Mouse (Mus musculus) forebrain, embryonic 15.5 days (tissue): Measurements from ENCODE around the gene Usb1. TPM values are rescaled to one million over a fixed set of nuclear protein-coding genes. Genes with fewer than 3 reads are reported as not detected.

Source experiments
- ATAC-seq: fragments of 200-750 bp; cut with Nextera tagmentation; replicated peaks from 2 replicates; pipeline ENCODE4 v1.8.0; 2017; ENCODE audit warnings: mild to moderate bottlenecking, moderate TSS enrichment, moderate library complexity
- H3K27ac ChIP-seq: fragments of 300-500 bp; sonication (generic); replicated peaks from 2 replicates; pipeline ENCODE4 v1.5.1; 2015; ENCODE audit warnings: mild to moderate bottlenecking, inconsistent platforms
- H3K27me3 ChIP-seq: fragments of 300-500 bp; sonication (generic); 2 replicates; pipeline ENCODE4 v1.6.1; 2015; ENCODE audit warnings: inconsistent platforms
- H3K36me3 ChIP-seq: fragments of 300-500 bp; sonication (generic); 2 replicates; pipeline ENCODE4 v1.6.1; 2015; ENCODE audit warnings: mild to moderate bottlenecking, inconsistent platforms
- H3K4me1 ChIP-seq: fragments of 300-500 bp; sonication (generic); 2 replicates; pipeline ENCODE4 v1.6.1; 2015; ENCODE audit warnings: inconsistent platforms
- H3K4me2 ChIP-seq: fragments of 300-500 bp; sonication (generic); replicated peaks from 2 replicates; pipeline ENCODE4 v1.6.1; 2015; ENCODE audit warnings: mild to moderate bottlenecking, inconsistent platforms
- H3K4me3 ChIP-seq: fragments of 300-500 bp; sonication (generic); 2 replicates; pipeline ENCODE4 v1.5.1; 2015; ENCODE audit warnings: mild to moderate bottlenecking, inconsistent platforms
- H3K9ac ChIP-seq: fragments of 300-500 bp; sonication (generic); replicated peaks from 2 replicates; pipeline ENCODE4 v1.6.1; 2015; ENCODE audit warnings: mild to moderate bottlenecking, inconsistent platforms
- H3K9me3 ChIP-seq: fragments of 300-500 bp; sonication (generic); 2 replicates; pipeline ENCODE4 v1.6.1; 2016; ENCODE audit warnings: inconsistent platforms
- WGBS: fragments of 180-500 bp; shearing (Covaris S2); methylation state at CpG from one replicate; pipeline ENCODE4 v1.1.7; 2015; ENCODE audit warnings: mixed read lengths; 5-methylcytosine and 5-hydroxymethylcytosine counted together
- polyA plus RNA-seq: library from polyadenylated mRNA; unstranded; fragments of >200 nt; fragmentation: Nextera tagmentation; extraction: Ambion mirVana; gene quantifications from 2 replicates; pipeline ENCODE4 v1.2.1, GENCODE M21; 2015

The Usb1 gene
- polyA plus RNA-seq, 1 experiment from 2014 or later: 45.9 TPM

- no peak overlapping the region for H3K4me3 ChIP-seq
- no peaks in the 10 kb centered on the region for H3K27me3 ChIP-seq
- no peak overlapping the region for H3K27ac ChIP-seq
- no peak overlapping the region for H3K4me2 ChIP-seq
- H3K9ac ChIP-seq: no peak overlapping the region
- WGBS: 54% methylated on average over 7 of the region's 7 CpGs
- ATAC-seq: no peak; the same call in 1 of the 2 replicates
- H3K36me3 ChIP-seq: no peaks in the 10 kb centered on the region
- peaks cover 25% of the 10 kb centered on the region for H3K4me1 ChIP-seq
- H3K9me3 ChIP-seq: no peaks in the 10 kb centered on the region
These were observed 28.3 kb downstream of the Usb1 start for GRCm38 (mm10) chr8:95360181-95361015.

GRCm38 (mm10) chr8:95361016-95361341, 28.9 kb downstream of the Usb1 start:
- 82% methylated on average over 3 of the region's 3 CpGs for WGBS
- Histone ChIP-seq H3K27ac (no peak overlapping the region), H3K9me3 (no peaks in the 10 kb centered on the region), H3K27me3 (no peaks in the 10 kb centered on the region), H3K4me1 (peaks cover 24% of the 10 kb centered on the region), H3K36me3 (no peaks in the 10 kb centered on the region), H3K4me2 (no peak overlapping the region), H3K9ac (no peak overlapping the region), H3K4me3 (no peak overlapping the region)
- ATAC-seq: no peak

GRCm38 (mm10) chr8:95362272-95362671, 30.2 kb downstream of the Usb1 start:
- ATAC-seq: no peak
- no peak overlapping the region for H3K4me2 ChIP-seq
- peaks cover 18% of the 10 kb centered on the region for H3K4me1 ChIP-seq

GRCm38 (mm10) chr8:95363849-95364248, 31.8 kb downstream of the Usb1 start:
- Histone ChIP-seq H3K4me1 (peaks cover 16% of the 10 kb centered on the region), H3K4me3 (no peak overlapping the region), H3K27me3 (no peaks in the 10 kb centered on the region), H3K9ac (no peak overlapping the region), H3K36me3 (0 out of 2 replicates have a peak, but pooled peaks cover 8% of the 10 kb centered on the region), H3K4me2 (no peak overlapping the region), H3K27ac (no peak overlapping the region), H3K9me3 (no peaks in the 10 kb centered on the region)
- ATAC-seq: no peak
- 100% methylated on average over 2 of the region's 2 CpGs for WGBS

More at GRCm38 (mm10) chr8:95362272-95362671, 30.2 kb downstream of the Usb1 start:
- H3K4me3 ChIP-seq: no peak overlapping the region
- H3K9ac ChIP-seq: no peak overlapping the region
- H3K36me3 ChIP-seq: no peaks in the 10 kb centered on the region
- 72% methylated on average over 6 of the region's 6 CpGs for WGBS
- H3K27me3 ChIP-seq: no peaks in the 10 kb centered on the region
- no peaks in the 10 kb centered on the region for H3K9me3 ChIP-seq
- no peak overlapping the region for H3K27ac ChIP-seq

GRCm38 (mm10) chr8:95369581-95370326, 37.7 kb downstream of the Usb1 start:
- H3K4me1 ChIP-seq: no peaks in the 10 kb centered on the region
- H3K27me3 ChIP-seq: no peaks in the 10 kb centered on the region
- H3K36me3 ChIP-seq: peaks cover 18% of the 10 kb centered on the region; the same call in 1 of the 2 replicates
- 0 out of 2 replicates have a peak, but pooled peaks have one; percentile 9 for ATAC-seq
- no peak overlapping the region for H3K9ac ChIP-seq
- H3K27ac ChIP-seq: no peak overlapping the region
- H3K4me2 ChIP-seq: no peak overlapping the region
- 57% methylated on average over 20 of the region's 20 CpGs for WGBS
- H3K9me3 ChIP-seq: no peaks in the 10 kb centered on the region
- H3K4me3 ChIP-seq: no peak overlapping the region

- Histone ChIP-seq H3K27me3 (no peaks in the 10 kb centered on the region), H3K27ac (no peak overlapping the region), H3K36me3 (peaks cover 12% of the 10 kb centered on the region; the same call in 1 of the 2 replicates), H3K9me3 (no peaks in the 10 kb centered on the region), H3K4me1 (no peaks in the 10 kb centered on the region), H3K4me3 (no peak overlapping the region), H3K9ac (no peak overlapping the region), H3K4me2 (no peak overlapping the region)
- WGBS: 84% methylated on average over 12 of the region's 12 CpGs
- no peak for ATAC-seq
These were observed 41.4 kb downstream of the Usb1 start for GRCm38 (mm10) chr8:95373389-95374002.

- H3K4me3 ChIP-seq: no peak overlapping the region
- no peak for ATAC-seq
- 81% methylated on average over 3 of the region's 3 CpGs for WGBS
- peaks cover 10% of the 10 kb centered on the region; the same call in 1 of the 2 replicates for H3K36me3 ChIP-seq
- no peaks in the 10 kb centered on the region for H3K27me3 ChIP-seq
- no peak overlapping the region for H3K4me2 ChIP-seq
- H3K9ac ChIP-seq: no peak overlapping the region
- H3K9me3 ChIP-seq: no peaks in the 10 kb centered on the region
- H3K27ac ChIP-seq: no peak overlapping the region
- no peaks in the 10 kb centered on the region for H3K4me1 ChIP-seq
These were observed 42.3 kb downstream of the Usb1 start for GRCm38 (mm10) chr8:95374429-95374828.

- Histone ChIP-seq H3K36me3 (peaks cover 10% of the 10 kb centered on the region; the same call in 1 of the 2 replicates), H3K27me3 (no peaks in the 10 kb centered on the region), H3K4me2 (no peak overlapping the region), H3K9ac (no peak overlapping the region), H3K4me1 (no peaks in the 10 kb centered on the region), H3K9me3 (no peaks in the 10 kb centered on the region), H3K4me3 (no peak overlapping the region), H3K27ac (no peak overlapping the region)
- WGBS: 83% methylated on average over 7 of the region's 7 CpGs
- no peak for ATAC-seq
These were observed 43.4 kb downstream of the Usb1 start for GRCm38 (mm10) chr8:95375374-95375930.

- Histone ChIP-seq H3K4me1 (no peaks in the 10 kb centered on the region), H3K27ac (no peak overlapping the region), H3K27me3 (no peaks in the 10 kb centered on the region), H3K4me2 (no peak overlapping the region), H3K4me3 (no peak overlapping the region), H3K36me3 (peaks cover 5% of the 10 kb centered on the region; the same call in 1 of the 2 replicates), H3K9me3 (no peaks in the 10 kb centered on the region), H3K9ac (no peak overlapping the region)
- WGBS: 86% methylated on average over 12 of the region's 12 CpGs
- no peak for ATAC-seq
These were observed 44.4 kb downstream of the Usb1 start for GRCm38 (mm10) chr8:95376309-95376999.

GRCm38 (mm10) chr8:95377101-95377500, 45.0 kb downstream of the Usb1 start:
- H3K27me3 ChIP-seq: no peaks in the 10 kb centered on the region
- H3K4me2 ChIP-seq: no peak overlapping the region
- no peak overlapping the region for H3K27ac ChIP-seq
- 90% methylated on average over 4 of the region's 4 CpGs for WGBS
- H3K9me3 ChIP-seq: no peaks in the 10 kb centered on the region
- no peaks in the 10 kb centered on the region for H3K36me3 ChIP-seq
- no peak overlapping the region for H3K9ac ChIP-seq
- ATAC-seq: no peak
- no peaks in the 10 kb centered on the region for H3K4me1 ChIP-seq
- H3K4me3 ChIP-seq: no peak overlapping the region

GRCm38 (mm10) chr8:95377863-95378291, 45.8 kb downstream of the Usb1 start:
- H3K9me3 ChIP-seq: no peaks in the 10 kb centered on the region
- no peaks in the 10 kb centered on the region for H3K4me1 ChIP-seq
- no peak overlapping the region for H3K4me2 ChIP-seq
- H3K27ac ChIP-seq: no peak overlapping the region
- no peak overlapping the region for H3K4me3 ChIP-seq
- WGBS: 60% methylated on average over 7 of the region's 7 CpGs
- H3K27me3 ChIP-seq: no peaks in the 10 kb centered on the region
- ATAC-seq: 0 out of 2 replicates have a peak, but pooled peaks have one; percentile 29
- no peaks in the 10 kb centered on the region for H3K36me3 ChIP-seq
- no peak overlapping the region for H3K9ac ChIP-seq
